Mouse (Mus musculus) forebrain, embryonic 10.5 days (tissue): Measurements from ENCODE around the gene Mmp11. TPM values are rescaled to one million over a fixed set of nuclear protein-coding genes. Genes with fewer than 3 reads are reported as not detected.

Experiments used
- DNase-seq: peaks from one replicate; pipeline ENCODE4 v3.0.0-alpha.2; 2017; ENCODE audit warnings: low spot score; ENCODE audit errors: extremely low spot score
- H3K27ac ChIP-seq: fragments of 300-500 bp; sonication (generic); 2 replicates; pipeline ENCODE4 v1.5.1; 2016; ENCODE audit warnings: mild to moderate bottlenecking
- H3K27me3 ChIP-seq: fragments of 300-500 bp; sonication (generic); 2 replicates; pipeline ENCODE4 v1.6.1; 2016; ENCODE audit warnings: mild to moderate bottlenecking; ENCODE audit not compliant: poor library complexity, severe bottlenecking
- H3K36me3 ChIP-seq: fragments of 300-500 bp; sonication (generic); replicated peaks from 2 replicates; pipeline ENCODE4 v1.6.1; 2016; ENCODE audit warnings: mild to moderate bottlenecking, moderate library complexity
- H3K4me1 ChIP-seq: fragments of 300-500 bp; sonication (generic); 2 replicates; pipeline ENCODE4 v1.6.1; 2016
- H3K4me3 ChIP-seq: fragments of 300-500 bp; sonication (generic); 2 replicates; pipeline ENCODE4 v1.5.1; 2016; ENCODE audit warnings: mild to moderate bottlenecking, moderate library complexity
- H3K9me3 ChIP-seq: fragments of 300-500 bp; sonication (generic); 2 replicates; pipeline ENCODE4 v1.6.1; 2016; ENCODE audit warnings: mild to moderate bottlenecking, moderate library complexity
- WGBS: fragments of 180-500 bp; shearing (Covaris S2); methylation state at CpG from one replicate; pipeline ENCODE4 v1.1.7; 2016; 5-methylcytosine and 5-hydroxymethylcytosine counted together
- polyA plus RNA-seq: library from polyadenylated mRNA; unstranded; fragments of >200 nt; fragmentation: Nextera tagmentation; extraction: Ambion mirVana; gene quantifications from 2 replicates; pipeline ENCODE4 v1.2.1, GENCODE M21; 2016

The Mmp11 gene
- polyA plus RNA-seq, 1 experiment from 2014 or later = 24.6 TPM

- DNase-seq = peak; percentile 72
- H3K4me3 ChIP-seq = peak overlapping the region; percentile 74
- peaks cover 49% of the 10 kb centered on the region for H3K4me1 ChIP-seq
- H3K36me3 ChIP-seq = peaks cover 9% of the 10 kb centered on the region
- H3K27me3 ChIP-seq = peaks cover 92% of the 10 kb centered on the region
- peak overlapping the region; percentile 90 for H3K27ac ChIP-seq
- under 1% methylated on average over 40 of the region's 44 CpGs for whole genome bisulfite sequencing
- H3K9me3 ChIP-seq = no peaks in the 10 kb centered on the region
These were observed 4.1 kb downstream of the Mmp11 start for GRCm38 (mm10) chr10:75932081-75932678.

GRCm38 (mm10) chr10:75931311-75931710 is 5.0 kb downstream of the Mmp11 start:
- 20% methylated on average over 7 of the region's 7 CpGs for WGBS
- Histone ChIP-seq H3K27me3 (peaks cover 83% of the 10 kb centered on the region), H3K9me3 (no peaks in the 10 kb centered on the region), H3K4me1 (peaks cover 47% of the 10 kb centered on the region), H3K4me3 (peak overlapping the region; percentile 74), H3K27ac (no peak overlapping the region), H3K36me3 (peaks cover 17% of the 10 kb centered on the region)
- no peak for DNase-seq

- Histone ChIP-seq H3K27ac (no peak overlapping the region), H3K9me3 (no peaks in the 10 kb centered on the region), H3K4me1 (peaks cover 37% of the 10 kb centered on the region), H3K4me3 (0 out of 2 replicates have a peak overlapping the region, but pooled peaks have one; percentile 74), H3K27me3 (peaks cover 73% of the 10 kb centered on the region), H3K36me3 (peaks cover 21% of the 10 kb centered on the region)
- DNase-seq = no peak
- WGBS = 38% methylated on average over 6 of the region's 6 CpGs
These were observed 6.0 kb downstream of the Mmp11 start for GRCm38 (mm10) chr10:75930304-75930703.

GRCm38 (mm10) chr10:75926396-75926795 is 9.9 kb downstream of the Mmp11 start:
- H3K27ac ChIP-seq = no peak overlapping the region
- no peak overlapping the region for H3K4me3 ChIP-seq
- WGBS = 79% methylated on average over 13 of the region's 13 CpGs
- no peak for DNase-seq
- H3K4me1 ChIP-seq = peaks cover 27% of the 10 kb centered on the region
- H3K27me3 ChIP-seq = peaks cover 34% of the 10 kb centered on the region
- peaks cover 30% of the 10 kb centered on the region for H3K36me3 ChIP-seq
- H3K9me3 ChIP-seq = no peaks in the 10 kb centered on the region

GRCm38 (mm10) chr10:75924324-75924723 is 12.0 kb downstream of the Mmp11 start:
- no peak overlapping the region for H3K27ac ChIP-seq
- WGBS = 70% methylated on average over 2 of the region's 2 CpGs
- no peak for DNase-seq
- peaks cover 29% of the 10 kb centered on the region for H3K4me1 ChIP-seq
- H3K4me3 ChIP-seq = no peak overlapping the region
- H3K9me3 ChIP-seq = no peaks in the 10 kb centered on the region
- peaks cover 35% of the 10 kb centered on the region for H3K36me3 ChIP-seq
- peaks cover 13% of the 10 kb centered on the region for H3K27me3 ChIP-seq

GRCm38 (mm10) chr10:75921726-75922560 is 14.4 kb downstream of the Mmp11 start:
- 8% methylated on average over 22 of the region's 22 CpGs for WGBS
- Histone ChIP-seq H3K27ac (peak overlapping the region; percentile 96), H3K36me3 (peaks cover 45% of the 10 kb centered on the region), H3K9me3 (no peaks in the 10 kb centered on the region), H3K27me3 (no peaks in the 10 kb centered on the region), H3K4me3 (peak overlapping the region; percentile 72), H3K4me1 (peaks cover 41% of the 10 kb centered on the region)
- DNase-seq = no peak

- peaks cover 41% of the 10 kb centered on the region for H3K4me1 ChIP-seq
- H3K9me3 ChIP-seq = no peaks in the 10 kb centered on the region
- WGBS = under 1% methylated on average over 76 of the region's 76 CpGs
- peaks cover 46% of the 10 kb centered on the region for H3K36me3 ChIP-seq
- peak within 1 kb of the TSS; percentile 96 for H3K27ac ChIP-seq
- peak; percentile 91 for DNase-seq
- no peaks in the 10 kb centered on the region for H3K27me3 ChIP-seq
- peak within 1 kb of the TSS; percentile 72 for H3K4me3 ChIP-seq
These were observed 15.1 kb downstream of the Mmp11 start, which contains the start of gene Smarcb1 for GRCm38 (mm10) chr10:75921026-75921725. Gene Smarcb1 (minus strand): TSS chr10:75921617.

GRCm38 (mm10) chr10:75919026-75919425 is 17.3 kb downstream of the Mmp11 start:
- peaks cover 59% of the 10 kb centered on the region for H3K36me3 ChIP-seq
- H3K4me1 ChIP-seq = peaks cover 41% of the 10 kb centered on the region
- no peaks in the 10 kb centered on the region for H3K9me3 ChIP-seq
- H3K27me3 ChIP-seq = no peaks in the 10 kb centered on the region
- no peak overlapping the region for H3K27ac ChIP-seq
- no peak for DNase-seq
- H3K4me3 ChIP-seq = no peak overlapping the region
- 92% methylated on average over 5 of the region's 5 CpGs for WGBS

- H3K27me3 ChIP-seq = no peaks in the 10 kb centered on the region
- no peak for DNase-seq
- H3K27ac ChIP-seq = no peak overlapping the region
- peaks cover 29% of the 10 kb centered on the region for H3K4me1 ChIP-seq
- peaks cover 75% of the 10 kb centered on the region for H3K36me3 ChIP-seq
- H3K9me3 ChIP-seq = no peaks in the 10 kb centered on the region
- H3K4me3 ChIP-seq = no peak overlapping the region
- 85% methylated on average over 8 of the region's 8 CpGs for WGBS
These were observed 19.5 kb downstream of the Mmp11 start for GRCm38 (mm10) chr10:75916840-75917239.

- DNase-seq = no peak
- H3K36me3 ChIP-seq = peaks cover 88% of the 10 kb centered on the region
These were observed 20.7 kb downstream of the Mmp11 start for GRCm38 (mm10) chr10:75915557-75915956.

GRCm38 (mm10) chr10:75913013-75913589 is 23.2 kb downstream of the Mmp11 start:
- H3K27ac ChIP-seq = no peak overlapping the region
- no peak overlapping the region for H3K4me3 ChIP-seq
- H3K4me1 ChIP-seq = peaks cover under 1% of the 10 kb centered on the region; the same call in 1 of the 2 replicates
- H3K9me3 ChIP-seq = no peaks in the 10 kb centered on the region
- WGBS = 86% methylated on average over 6 of the region's 6 CpGs
- DNase-seq = no peak
- no peaks in the 10 kb centered on the region for H3K27me3 ChIP-seq
- peaks cover 96% of the 10 kb centered on the region for H3K36me3 ChIP-seq

More at GRCm38 (mm10) chr10:75915557-75915956, 20.7 kb downstream of the Mmp11 start:
- Histone ChIP-seq H3K9me3 (no peaks in the 10 kb centered on the region), H3K4me3 (no peak overlapping the region), H3K27ac (no peak overlapping the region), H3K4me1 (peaks cover 24% of the 10 kb centered on the region), H3K27me3 (no peaks in the 10 kb centered on the region)
- 90% methylated on average over 7 of the region's 7 CpGs for WGBS

GRCm38 (mm10) chr10:75910698-75911097 is 25.6 kb downstream of the Mmp11 start:
- no peak for DNase-seq
- Histone ChIP-seq H3K36me3 (peaks cover 98% of the 10 kb centered on the region), H3K9me3 (no peaks in the 10 kb centered on the region), H3K27me3 (no peaks in the 10 kb centered on the region), H3K27ac (no peak overlapping the region), H3K4me1 (no peaks in the 10 kb centered on the region), H3K4me3 (no peak overlapping the region)
- WGBS = 84% methylated on average over 2 of the region's 2 CpGs
